ENCODE assay signal across 32 mouse cellular contexts in genomic region chr4:92746233-92746632, GRCm38 (mm10).
DNase-seq lines count a peak whose midpoint lies in the region; ATAC-seq and TF ChIP-seq lines count a peak whose summit lies in the region.
"Had no signal": no experiment of that assay in that cellular context is flagged by ENCODE, and none has a peak within 500 bp of the region (broad histone marks: within the 10 kb centered on the region; RNA-seq: fewer than 3 reads in every experiment).

No protein-coding gene starts in this region.

- H3K36me3 ChIP-seq in forebrain, embryonic 11.5 days (ENCODE audit: control insufficient read depth, insufficient read depth, low read length): no peaks in the 10 kb centered on the region
- no peaks in the 10 kb centered on the region for H3K36me3 ChIP-seq in forebrain, embryonic 12.5 days (replicated peaks)
- no peaks in the 10 kb centered on the region for H3K36me3 ChIP-seq in kidney, embryonic 14.5 days (ENCODE audit: control insufficient read depth, insufficient read depth, low read length)
- no peaks in the 10 kb centered on the region for H3K36me3 ChIP-seq in midbrain, postnatal 0 days (ENCODE audit: insufficient read depth, low read length)
- H3K36me3 ChIP-seq in midbrain, embryonic 11.5 days (ENCODE audit: control insufficient read depth, insufficient read depth, low read length): no peaks in the 10 kb centered on the region
- no peaks in the 10 kb centered on the region for H3K36me3 ChIP-seq in forebrain, embryonic 14.5 days (ENCODE audit: control insufficient read depth, insufficient read depth, low read length)
- H3K36me3 ChIP-seq: embryonic facial prominence, embryonic 15.5 days; G1E; heart, embryonic 10.5 days; heart, embryonic 15.5 days; hindbrain, embryonic 15.5 days; intestine, embryonic 15.5 days; limb, embryonic 10.5 days; limb, embryonic 15.5 days; liver, embryonic 13.5 days; midbrain, embryonic 13.5 days had no signal

- H3K9me3 ChIP-seq in forebrain, embryonic 11.5 days (ENCODE audit: control insufficient read depth, low read length): no peaks in the 10 kb centered on the region
- no peaks in the 10 kb centered on the region for H3K9me3 ChIP-seq in forebrain, embryonic 12.5 days
- no peaks in the 10 kb centered on the region for H3K9me3 ChIP-seq in kidney, embryonic 14.5 days (ENCODE audit: control insufficient read depth, low read length)
- no peaks in the 10 kb centered on the region for H3K9me3 ChIP-seq in midbrain, postnatal 0 days (ENCODE audit: low read length)
- H3K9me3 ChIP-seq in midbrain, embryonic 11.5 days (ENCODE audit: control insufficient read depth, low read length): no peaks in the 10 kb centered on the region
- H3K9me3 ChIP-seq in forebrain, embryonic 14.5 days (replicated peaks; ENCODE audit: control insufficient read depth, low read length): no peaks in the 10 kb centered on the region
- H3K9me3 ChIP-seq: embryonic facial prominence, embryonic 15.5 days; G1E; heart, embryonic 10.5 days; heart, embryonic 15.5 days; hindbrain, embryonic 15.5 days; intestine, embryonic 15.5 days; limb, embryonic 10.5 days; limb, embryonic 15.5 days; liver, embryonic 13.5 days; megakaryocyte, embryonic 14.5 days; midbrain, embryonic 13.5 days had no signal

- H3K9ac ChIP-seq in forebrain, embryonic 11.5 days (ENCODE audit: low read length): no peak overlapping the region
- no peak overlapping the region for H3K9ac ChIP-seq in forebrain, embryonic 12.5 days
- H3K9ac ChIP-seq in kidney, embryonic 14.5 days (ENCODE audit: low read depth, low read length): no peak overlapping the region
- H3K9ac ChIP-seq in midbrain, postnatal 0 days (replicated peaks; ENCODE audit: low read length, poor library complexity, severe bottlenecking): no peak overlapping the region
- no peak overlapping the region for H3K9ac ChIP-seq in midbrain, embryonic 11.5 days (ENCODE audit: low read length)
- no peak overlapping the region for H3K9ac ChIP-seq in forebrain, embryonic 14.5 days (ENCODE audit: low read length)
- H3K9ac ChIP-seq: embryonic facial prominence, embryonic 15.5 days; heart, embryonic 15.5 days; hindbrain, embryonic 15.5 days; intestine, embryonic 15.5 days; limb, embryonic 15.5 days; liver, embryonic 13.5 days; midbrain, embryonic 13.5 days had no signal

- no peak overlapping the region for H3K4me3 ChIP-seq in forebrain, embryonic 11.5 days (ENCODE audit: low read depth, low read length)
- H3K4me3 ChIP-seq in forebrain, embryonic 12.5 days (replicated peaks): no peak overlapping the region
- H3K4me3 ChIP-seq in kidney, embryonic 14.5 days (ENCODE audit: low read length): no peak overlapping the region
- H3K4me3 ChIP-seq in midbrain, postnatal 0 days (ENCODE audit: low read depth, low read length): no peak overlapping the region
- no peak overlapping the region for H3K4me3 ChIP-seq in midbrain, embryonic 11.5 days (ENCODE audit: low read depth, low read length)
- no peak overlapping the region for H3K4me3 ChIP-seq in forebrain, embryonic 14.5 days (ENCODE audit: low read depth, low read length)
- H3K4me3 ChIP-seq: embryonic facial prominence, embryonic 15.5 days; heart, embryonic 10.5 days; heart, embryonic 15.5 days; hindbrain, embryonic 15.5 days; intestine, embryonic 15.5 days; limb, embryonic 10.5 days; limb, embryonic 15.5 days; liver, embryonic 13.5 days; megakaryocyte, embryonic 14.5 days; midbrain, embryonic 13.5 days; myocyte had no signal

- no peak for DNase-seq in forebrain, embryonic 11.5 days (ENCODE audit: low spot score)
- DNase-seq in kidney, adult 11 months: peak; percentile 8
- DNase-seq in midbrain, postnatal 0 days (ENCODE audit: low spot score): peak; percentile 56
- no peak for DNase-seq in midbrain, embryonic 11.5 days (ENCODE audit: low spot score, missing footprints)
- DNase-seq in forebrain, embryonic 14.5 days (ENCODE audit: low spot score): peak; percentile 69
- DNase-seq in right cerebral cortex, postnatal 10 days (ENCODE audit: low spot score in 2 of 2): no peak
- DNase-seq: adrenal gland, postnatal 10 days; cerebellum, adult 11 months; cerebellum, adult 9-10 months; gastrocnemius, postnatal 25 days; heart, adult 11 months; kidney, postnatal 10 days; layer of hippocampus, adult 9-11 months; liver, embryonic 13.5 days; lung, adult 18-20 months; lung, postnatal 4 days; thymus, adult 2 months; thymus, postnatal 36 days had no signal

- WGBS in forebrain, embryonic 11.5 days: 51% methylated on average over 2 of the region's 2 CpGs
- WGBS in forebrain, embryonic 12.5 days: 56% methylated on average over 2 of the region's 2 CpGs
- WGBS in kidney, embryonic 14.5 days: 91% methylated on average over 2 of the region's 2 CpGs
- WGBS in midbrain, postnatal 0 days: 67% methylated on average over 2 of the region's 2 CpGs
- 77% methylated on average over 2 of the region's 2 CpGs for WGBS in midbrain, embryonic 11.5 days
- 38% methylated on average over 2 of the region's 2 CpGs for WGBS in forebrain, embryonic 14.5 days

- H3K4me1 ChIP-seq in forebrain, embryonic 11.5 days (replicated peaks; ENCODE audit: control insufficient read depth, insufficient read depth, low read length): no peaks in the 10 kb centered on the region
- H3K4me1 ChIP-seq in forebrain, embryonic 12.5 days: no peaks in the 10 kb centered on the region
- no peaks in the 10 kb centered on the region for H3K4me1 ChIP-seq in kidney, embryonic 14.5 days (ENCODE audit: control insufficient read depth, insufficient read depth, low read length)
- H3K4me1 ChIP-seq in midbrain, postnatal 0 days (ENCODE audit: insufficient read depth, low read length): no peaks in the 10 kb centered on the region
- H3K4me1 ChIP-seq in midbrain, embryonic 11.5 days (ENCODE audit: control insufficient read depth, insufficient read depth, low read length): no peaks in the 10 kb centered on the region
- H3K4me1 ChIP-seq in forebrain, embryonic 14.5 days (ENCODE audit: control insufficient read depth, insufficient read depth, low read length): no peaks in the 10 kb centered on the region
- H3K4me1 ChIP-seq: embryonic facial prominence, embryonic 15.5 days; heart, embryonic 10.5 days; heart, embryonic 15.5 days; hindbrain, embryonic 15.5 days; intestine, embryonic 15.5 days; limb, embryonic 10.5 days; limb, embryonic 15.5 days; liver, embryonic 13.5 days; megakaryocyte, embryonic 14.5 days; midbrain, embryonic 13.5 days had no signal

- H3K4me2 ChIP-seq in forebrain, embryonic 11.5 days (ENCODE audit: low read depth, low read length, severe bottlenecking): no peak overlapping the region
- no peak overlapping the region for H3K4me2 ChIP-seq in forebrain, embryonic 12.5 days
- no peak overlapping the region for H3K4me2 ChIP-seq in kidney, embryonic 14.5 days (replicated peaks; ENCODE audit: low read depth, low read length)
- H3K4me2 ChIP-seq in midbrain, postnatal 0 days (ENCODE audit: low read depth, low read length, poor library complexity, severe bottlenecking): no peak overlapping the region
- no peak overlapping the region for H3K4me2 ChIP-seq in midbrain, embryonic 11.5 days
- no peak overlapping the region for H3K4me2 ChIP-seq in forebrain, embryonic 14.5 days (ENCODE audit: low read length)
- H3K4me2 ChIP-seq: embryonic facial prominence, embryonic 15.5 days; heart, embryonic 15.5 days; hindbrain, embryonic 15.5 days; intestine, embryonic 15.5 days; limb, embryonic 15.5 days; liver, embryonic 13.5 days; midbrain, embryonic 13.5 days had no signal

- TF ChIP-seq CTCF in midbrain, postnatal 0 days (IDR thresholded peaks at IDR 0.05): no peak

- ATAC-seq in forebrain, embryonic 11.5 days (replicated peaks; ENCODE audit: low FRiP score): 0 out of 2 replicates have a peak, but pooled peaks have one; percentile 44
- no peak; the same call in 1 of the 2 replicates for ATAC-seq in forebrain, embryonic 12.5 days (ENCODE audit: low FRiP score)
- ATAC-seq in kidney, embryonic 14.5 days (ENCODE audit: low FRiP score, low TSS enrichment): no peak
- ATAC-seq in midbrain, postnatal 0 days (ENCODE audit: low FRiP score): no peak
- no peak for ATAC-seq in midbrain, embryonic 11.5 days (ENCODE audit: low FRiP score)
- peak; percentile 37; the same call in 1 of the 2 replicates for ATAC-seq in forebrain, embryonic 14.5 days
- ATAC-seq: intestine, embryonic 15.5 days; lung, postnatal 0 days; midbrain, embryonic 13.5 days had no signal

- no peaks in the 10 kb centered on the region for H3K27me3 ChIP-seq in forebrain, embryonic 11.5 days (ENCODE audit: control insufficient read depth, insufficient read depth, low read length)
- H3K27me3 ChIP-seq in forebrain, embryonic 12.5 days: no peaks in the 10 kb centered on the region
- H3K27me3 ChIP-seq in kidney, embryonic 14.5 days (ENCODE audit: control insufficient read depth, insufficient read depth, low read length): no peaks in the 10 kb centered on the region
- no peaks in the 10 kb centered on the region for H3K27me3 ChIP-seq in midbrain, postnatal 0 days (ENCODE audit: insufficient read depth, low read length)
- no peaks in the 10 kb centered on the region for H3K27me3 ChIP-seq in midbrain, embryonic 11.5 days (ENCODE audit: control insufficient read depth, insufficient read depth, low read length)
- no peaks in the 10 kb centered on the region for H3K27me3 ChIP-seq in forebrain, embryonic 14.5 days (replicated peaks; ENCODE audit: control insufficient read depth, insufficient read depth, low read length)
- H3K27me3 ChIP-seq: embryonic facial prominence, embryonic 15.5 days; heart, embryonic 15.5 days; hindbrain, embryonic 15.5 days; intestine, embryonic 15.5 days; limb, embryonic 15.5 days; liver, embryonic 13.5 days; megakaryocyte, embryonic 14.5 days; midbrain, embryonic 13.5 days had no signal

- no peak overlapping the region for H3K27ac ChIP-seq in forebrain, embryonic 11.5 days (ENCODE audit: low read depth, low read length)
- no peak overlapping the region for H3K27ac ChIP-seq in forebrain, embryonic 12.5 days
- H3K27ac ChIP-seq in kidney, embryonic 14.5 days (ENCODE audit: low read depth, low read length): no peak overlapping the region
- no peak overlapping the region for H3K27ac ChIP-seq in midbrain, postnatal 0 days (ENCODE audit: low read depth, low read length)
- no peak overlapping the region for H3K27ac ChIP-seq in midbrain, embryonic 11.5 days (ENCODE audit: low read depth, low read length)
- no peak overlapping the region for H3K27ac ChIP-seq in forebrain, embryonic 14.5 days (ENCODE audit: low read depth, low read length)
- H3K27ac ChIP-seq: embryonic facial prominence, embryonic 15.5 days; heart, embryonic 10.5 days; heart, embryonic 15.5 days; hindbrain, embryonic 15.5 days; intestine, embryonic 15.5 days; limb, embryonic 10.5 days; limb, embryonic 15.5 days; liver, embryonic 13.5 days; midbrain, embryonic 13.5 days had no signal

Comparison
In these comparisons a context has a peak if more than half of its experiments do, and no peak if none do; other contexts are left out.
1. ATAC-seq: peak in forebrain, embryonic 11.5 days (single experiment) and forebrain, embryonic 14.5 days (single experiment); none in forebrain, embryonic 12.5 days (single experiment), kidney, embryonic 14.5 days (single experiment), midbrain, postnatal 0 days (single experiment) and midbrain, embryonic 11.5 days (single experiment).
2. DNase-seq: peak in kidney, adult 11 months (single experiment), midbrain, postnatal 0 days (single experiment) and forebrain, embryonic 14.5 days (single experiment); none in forebrain, embryonic 11.5 days (single experiment), midbrain, embryonic 11.5 days (single experiment) and right cerebral cortex, postnatal 10 days (0 of 2).